Comparison of ENCODE assay signal across 30 mouse cellular contexts in genomic region chrX:142574022-142574421, GRCm38 (mm10).
"Had no signal": no experiment of that assay in that cellular context is flagged by ENCODE, and none has a peak within 500 bp of the region (broad histone marks: within the 10 kb centered on the region; RNA-seq: fewer than 3 reads in every experiment).

No protein-coding gene starts in this region.

- H3K4me1 ChIP-seq: limb, embryonic 10.5 days; limb, embryonic 12.5 days; limb, embryonic 13.5 days; limb, embryonic 15.5 days; lung, embryonic 15.5 days; midbrain, embryonic 10.5 days; midbrain, embryonic 12.5 days; midbrain, embryonic 13.5 days; midbrain, embryonic 15.5 days; neural tube, embryonic 12.5 days; neural tube, embryonic 13.5 days had no signal

- DNase-seq: left cerebral cortex, postnatal 4 days; liver; liver, embryonic 13.5 days; liver, postnatal 0 days; lung, adult 18-20 months; lung, adult 2 months; lung, embryonic 14.5 days; lung, postnatal 14 days; lung, postnatal 4 days had no signal

- H3K27ac ChIP-seq: limb, embryonic 10.5 days; limb, embryonic 12.5 days; limb, embryonic 13.5 days; limb, embryonic 15.5 days; liver, embryonic 12.5 days; liver, embryonic 13.5 days; liver, embryonic 14.5 days; liver, embryonic 15.5 days; lung, embryonic 15.5 days; macrophage; midbrain, embryonic 10.5 days; midbrain, embryonic 12.5 days; midbrain, embryonic 13.5 days; midbrain, embryonic 15.5 days; neural tube, embryonic 12.5 days; neural tube, embryonic 13.5 days had no signal

- H3K4me2 ChIP-seq: limb, embryonic 12.5 days; limb, embryonic 13.5 days; limb, embryonic 15.5 days; liver, embryonic 11.5 days; liver, embryonic 12.5 days; liver, embryonic 13.5 days; liver, embryonic 15.5 days; lung, embryonic 14.5 days; lung, embryonic 15.5 days; midbrain, embryonic 11.5 days; midbrain, embryonic 12.5 days; midbrain, embryonic 13.5 days; midbrain, embryonic 15.5 days; neural tube, embryonic 12.5 days; neural tube, embryonic 13.5 days had no signal

- H3K27me3 ChIP-seq: limb, embryonic 13.5 days; liver, embryonic 13.5 days; liver, embryonic 15.5 days; lung, embryonic 15.5 days; megakaryocyte, embryonic 14.5 days; midbrain, embryonic 15.5 days; neural tube, embryonic 12.5 days had no signal

- H3K9ac ChIP-seq: limb, embryonic 12.5 days; limb, embryonic 13.5 days; limb, embryonic 15.5 days; liver, embryonic 12.5 days; liver, embryonic 13.5 days; liver, embryonic 14.5 days; liver, embryonic 15.5 days; liver, postnatal 0 days; lung, embryonic 14.5 days; lung, embryonic 15.5 days; midbrain, embryonic 12.5 days; midbrain, embryonic 13.5 days; midbrain, embryonic 15.5 days; neural tube, embryonic 12.5 days; neural tube, embryonic 13.5 days had no signal

- H3K9me3 ChIP-seq: limb, embryonic 10.5 days; limb, embryonic 12.5 days; limb, embryonic 13.5 days; limb, embryonic 15.5 days; liver, embryonic 12.5 days; liver, embryonic 13.5 days; liver, embryonic 15.5 days; lung, embryonic 15.5 days; megakaryocyte, embryonic 14.5 days; midbrain, embryonic 10.5 days; midbrain, embryonic 12.5 days; midbrain, embryonic 13.5 days; midbrain, embryonic 15.5 days; neural tube, embryonic 12.5 days; neural tube, embryonic 13.5 days had no signal

- H3K36me3 ChIP-seq: limb, embryonic 10.5 days; limb, embryonic 12.5 days; limb, embryonic 13.5 days; limb, embryonic 15.5 days; liver, embryonic 12.5 days; liver, embryonic 13.5 days; liver, embryonic 15.5 days; lung, embryonic 15.5 days; midbrain, embryonic 10.5 days; midbrain, embryonic 12.5 days; midbrain, embryonic 13.5 days; midbrain, embryonic 15.5 days; neural tube, embryonic 12.5 days; neural tube, embryonic 13.5 days had no signal

- ATAC-seq: liver, embryonic 12.5 days; liver, postnatal 0 days; lung, postnatal 0 days; midbrain, embryonic 13.5 days; midbrain, embryonic 16.5 days had no signal

- H3K4me3 ChIP-seq: limb, embryonic 10.5 days; limb, embryonic 12.5 days; limb, embryonic 13.5 days; limb, embryonic 15.5 days; liver, embryonic 12.5 days; liver, embryonic 13.5 days; liver, embryonic 15.5 days; lung, embryonic 15.5 days; megakaryocyte, embryonic 14.5 days; midbrain, embryonic 10.5 days; midbrain, embryonic 12.5 days; midbrain, embryonic 13.5 days; midbrain, embryonic 15.5 days; myocyte; neural tube, embryonic 12.5 days; neural tube, embryonic 13.5 days had no signal
